Mouse (Mus musculus): ENCODE measurements around the gene Tmod2. TPM values are rescaled to one million over a fixed set of nuclear protein-coding genes. Genes with fewer than 3 reads are reported as not detected.

Gene Tmod2
- total RNA-seq, 1 experiment: 6.1 TPM

- H3K27ac ChIP-seq (ENCODE audit: insufficient read depth, low read depth, low read length, poor library complexity, severe bottlenecking): peak overlapping the region; percentile 40; the same call in 1 of the 2 replicates
- no peak for TF ChIP-seq HCFC1 (IDR thresholded peaks at IDR 0.05; ENCODE audit: borderline replicate concordance, insufficient read depth, low read length)
- TF ChIP-seq ZC3H11A (IDR thresholded peaks at IDR 0.05; ENCODE audit: borderline replicate concordance, low read depth, low read length): no peak
- no peak for TF ChIP-seq MAFK (IDR thresholded peaks at IDR 0.05; ENCODE audit: insufficient read depth, low read depth, low read length)
- TF ChIP-seq CHD2 (IDR thresholded peaks at IDR 0.05; ENCODE audit: low read depth, low read length): no peak
- no peak for TF ChIP-seq ZNF384 (IDR thresholded peaks at IDR 0.05; ENCODE audit: low read depth, low read length)
- no peak overlapping the region for H3K4me3 ChIP-seq (ENCODE audit: insufficient read depth in 1 of 2, low read depth in 1 of 2, low read length in 2 of 2, poor library complexity in 1 of 2, severe bottlenecking in 1 of 2)
- no peak for DNase-seq (ENCODE audit: low read depth, low spot score)
- peaks cover 2% of the 10 kb centered on the region; the same call in 1 of the 2 replicates for H3K9me3 ChIP-seq (ENCODE audit: control insufficient read depth, insufficient read depth, low read depth, low read length)
- peaks cover 2% of the 10 kb centered on the region; the same call in 1 of the 2 replicates for H3K36me3 ChIP-seq (ENCODE audit: control insufficient read depth, insufficient read depth, low read length, poor library complexity, severe bottlenecking)
- no peaks in the 10 kb centered on the region for H3K4me1 ChIP-seq (ENCODE audit: control insufficient read depth in 2 of 2, insufficient read depth in 2 of 2, low read length in 2 of 2, poor library complexity in 1 of 2)
- no peak overlapping the region for H3K9ac ChIP-seq (ENCODE audit: insufficient read depth, low read depth, low read length, poor library complexity, severe bottlenecking)
- in situ Hi-C loops (cut with MboI; ENCODE audit: low sequenced_read_pairs in 2 of 2, unreplicated experiment in 2 of 2): no loop called here
Observed at GRCm38 (mm10) chr9:75520940-75521339, 90.2 kb downstream of the Tmod2 start.

- in situ Hi-C loops (cut with MboI; ENCODE audit: low sequenced_read_pairs in 2 of 2, unreplicated experiment in 2 of 2): no loop called here
- no peak overlapping the region for H3K4me3 ChIP-seq (ENCODE audit: insufficient read depth in 1 of 2, low read depth in 1 of 2, low read length in 2 of 2, poor library complexity in 1 of 2, severe bottlenecking in 1 of 2)
- H3K27ac ChIP-seq (ENCODE audit: insufficient read depth, low read depth, low read length, poor library complexity, severe bottlenecking): no peak overlapping the region
- H3K9ac ChIP-seq (ENCODE audit: insufficient read depth, low read depth, low read length, poor library complexity, severe bottlenecking): no peak overlapping the region
- H3K36me3 ChIP-seq (ENCODE audit: control insufficient read depth, insufficient read depth, low read length, poor library complexity, severe bottlenecking): peaks cover 2% of the 10 kb centered on the region; the same call in 1 of the 2 replicates
- TF ChIP-seq HCFC1 (IDR thresholded peaks at IDR 0.05; ENCODE audit: borderline replicate concordance, insufficient read depth, low read length): no peak
- no peak for TF ChIP-seq ZNF384 (IDR thresholded peaks at IDR 0.05; ENCODE audit: low read depth, low read length)
- no peak for TF ChIP-seq MAFK (IDR thresholded peaks at IDR 0.05; ENCODE audit: insufficient read depth, low read depth, low read length)
- no peak for TF ChIP-seq ZC3H11A (IDR thresholded peaks at IDR 0.05; ENCODE audit: borderline replicate concordance, low read depth, low read length)
- no peak for TF ChIP-seq CHD2 (IDR thresholded peaks at IDR 0.05; ENCODE audit: low read depth, low read length)
- H3K4me1 ChIP-seq (ENCODE audit: control insufficient read depth in 2 of 2, insufficient read depth in 2 of 2, low read length in 2 of 2, poor library complexity in 1 of 2): no peaks in the 10 kb centered on the region
- peaks cover 2% of the 10 kb centered on the region; the same call in 1 of the 2 replicates for H3K9me3 ChIP-seq (ENCODE audit: control insufficient read depth, insufficient read depth, low read depth, low read length)
- no peak for DNase-seq (ENCODE audit: low read depth, low spot score)
Observed at GRCm38 (mm10) chr9:75517751-75518150, 93.4 kb downstream of the Tmod2 start.

Other genes with a start within 250 kb of the Tmod2 start
- 81.8 and 85.9 TPM in 2 replicates for gene Mapk6, start 201.3 kb downstream of the Tmod2 start, total RNA-seq (2012; rRNA removed)
- 54.7 and 66.2 TPM in 2 replicates for gene Leo1, start 169.8 kb downstream of the Tmod2 start, total RNA-seq (2012; rRNA removed)
- gene Tmod3, start 51.7 kb downstream of the Tmod2 start, total RNA-seq (2012; rRNA removed): 23.6 and 36.4 TPM in 2 replicates
- gene Lysmd2, start 14.4 kb upstream of the Tmod2 start, total RNA-seq (2012; rRNA removed): 4.2 and 6.3 TPM in 2 replicates
- gene Scg3, start 72.7 kb upstream of the Tmod2 start, total RNA-seq (2012; rRNA removed): 0.48 and 0.76 TPM in 2 replicates
- 0.13 TPM in 1 of 2 replicates, not detected in the other for gene Bmp5, start 164.0 kb upstream of the Tmod2 start, total RNA-seq (2012; rRNA removed)

Data from ES-E14 (cell line).